Mouse (Mus musculus): ENCODE results near the gene Nlrp4f.

- no peak for TF ChIP-seq POLR2A (IDR thresholded peaks at IDR 0.05; ENCODE audit: borderline replicate concordance, control insufficient read depth, low read depth, low read length)
- no peak for TF ChIP-seq CTCF (IDR thresholded peaks at IDR 0.05; ENCODE audit: control insufficient read depth, insufficient read depth, low read length)
These were observed 55.8 kb downstream of the Nlrp4f start, which contains the start of gene Olfr466 for GRCm38 (mm10) chr13:65149940-65150339.

Data from bone marrow, adult 2 months (tissue).